Comparison of ENCODE assay signal across 27 mouse cellular contexts in genomic region chr2:26286391-26286790, GRCm38 (mm10). TPM values are rescaled to one million over a fixed set of nuclear protein-coding genes. Genes with fewer than 3 reads are reported as not detected.
DNase-seq lines count a peak whose midpoint lies in the region; ATAC-seq lines count a peak whose summit lies in the region.
"Had no signal": no experiment of that assay in that cellular context is flagged by ENCODE, and none has a peak within 500 bp of the region (broad histone marks: within the 10 kb centered on the region; RNA-seq: fewer than 3 reads in every experiment).

No protein-coding gene starts in this region.

- H3K36me3 ChIP-seq in hindbrain, embryonic 11.5 days (ENCODE audit: control insufficient read depth, insufficient read depth, low read length), result no peaks in the 10 kb centered on the region
- no peaks in the 10 kb centered on the region for H3K36me3 ChIP-seq in hindbrain, embryonic 13.5 days
- no peaks in the 10 kb centered on the region for H3K36me3 ChIP-seq in neural tube, embryonic 13.5 days
- H3K36me3 ChIP-seq: embryonic facial prominence, embryonic 10.5 days; embryonic facial prominence, embryonic 13.5 days; forebrain, embryonic 12.5 days; forebrain, embryonic 15.5 days; heart, embryonic 12.5 days; heart, embryonic 15.5 days; hindbrain, embryonic 12.5 days had no signal

- no peak overlapping the region for H3K4me3 ChIP-seq in hindbrain, embryonic 11.5 days (ENCODE audit: low read depth, low read length)
- no peak overlapping the region for H3K4me3 ChIP-seq in hindbrain, embryonic 13.5 days
- no peak overlapping the region for H3K4me3 ChIP-seq in neural tube, embryonic 13.5 days
- H3K4me3 ChIP-seq: embryonic facial prominence, embryonic 10.5 days; embryonic facial prominence, embryonic 13.5 days; erythroblast, embryonic 14.5 days; forebrain, embryonic 12.5 days; forebrain, embryonic 15.5 days; heart, embryonic 12.5 days; heart, embryonic 15.5 days; hindbrain, embryonic 12.5 days had no signal

- 0 out of 2 replicates have a peak, but pooled peaks cover 2% of the 10 kb centered on the region for H3K4me1 ChIP-seq in hindbrain, embryonic 11.5 days (replicated peaks; ENCODE audit: control insufficient read depth, insufficient read depth, low read length)
- peaks cover 11% of the 10 kb centered on the region for H3K4me1 ChIP-seq in hindbrain, embryonic 13.5 days (replicated peaks)
- H3K4me1 ChIP-seq in neural tube, embryonic 13.5 days (replicated peaks), result peaks cover 11% of the 10 kb centered on the region
- H3K4me1 ChIP-seq: forebrain, embryonic 12.5 days had no signal

- no peak overlapping the region for H3K27ac ChIP-seq in hindbrain, embryonic 11.5 days (ENCODE audit: low read depth, low read length)
- H3K27ac ChIP-seq in hindbrain, embryonic 13.5 days, result no peak overlapping the region
- no peak overlapping the region for H3K27ac ChIP-seq in neural tube, embryonic 13.5 days (replicated peaks)
- H3K27ac ChIP-seq: embryonic facial prominence, embryonic 10.5 days; embryonic facial prominence, embryonic 13.5 days; forebrain, embryonic 12.5 days; heart, embryonic 15.5 days; hindbrain, postnatal 0 days had no signal

- no peak overlapping the region for H3K4me2 ChIP-seq in hindbrain, embryonic 11.5 days (replicated peaks; ENCODE audit: low read depth, low read length)
- H3K4me2 ChIP-seq in hindbrain, embryonic 13.5 days, result no peak overlapping the region
- no peak overlapping the region for H3K4me2 ChIP-seq in neural tube, embryonic 13.5 days
- H3K4me2 ChIP-seq: embryonic facial prominence, embryonic 13.5 days; forebrain, embryonic 12.5 days; forebrain, embryonic 15.5 days; heart, embryonic 12.5 days; heart, embryonic 15.5 days; hindbrain, embryonic 12.5 days had no signal

- no peak overlapping the region for H3K9ac ChIP-seq in hindbrain, embryonic 11.5 days (ENCODE audit: low read depth, low read length)
- no peak overlapping the region for H3K9ac ChIP-seq in hindbrain, embryonic 13.5 days
- H3K9ac ChIP-seq in neural tube, embryonic 13.5 days, result no peak overlapping the region
- H3K9ac ChIP-seq: embryonic facial prominence, embryonic 13.5 days; forebrain, embryonic 12.5 days; heart, embryonic 12.5 days; heart, embryonic 15.5 days had no signal

- peak; percentile 66; the same call in 1 of the 2 replicates for ATAC-seq in hindbrain, embryonic 11.5 days (ENCODE audit: low FRiP score)
- ATAC-seq in hindbrain, embryonic 13.5 days (ENCODE audit: low FRiP score), result no peak
- peak; percentile 60; the same call in 1 of the 2 replicates for ATAC-seq in neural tube, embryonic 13.5 days (ENCODE audit: low read depth)
- ATAC-seq: forebrain, embryonic 15.5 days; inflammation-experienced regulatory T-cells, adult 6 months had no signal

- WGBS in hindbrain, embryonic 11.5 days, result 36% methylated on average over 7 of the region's 7 CpGs
- 24% methylated on average over 7 of the region's 7 CpGs for WGBS in hindbrain, embryonic 13.5 days
- 38% methylated on average over 7 of the region's 7 CpGs for WGBS in neural tube, embryonic 13.5 days

- peak; percentile 48 for DNase-seq in hindbrain, embryonic 11.5 days (ENCODE audit: low spot score)
- peak; percentile 66 for DNase-seq in embryo, embryonic 10.5 days (ENCODE audit: low spot score)
- peak; percentile 60 for DNase-seq in mesoderm, embryonic 11.5 days (ENCODE audit: low read depth, low spot score)
- no peak for DNase-seq in urinary bladder, postnatal 25 days (ENCODE audit: low spot score)
- DNase-seq in urinary bladder, postnatal 10 days (ENCODE audit: low spot score), result no peak
- no peak for DNase-seq in layer of hippocampus, adult 8-10 months (ENCODE audit: low spot score in 2 of 2)
- DNase-seq: B cell, adult 2 months; cerebellum, adult 11 months; cerebellum, adult 9-11 months; gastrocnemius, postnatal 25 days; heart, adult 18-20 months; heart, postnatal 36 days had no signal

- H3K9me3 ChIP-seq in hindbrain, embryonic 11.5 days (ENCODE audit: control insufficient read depth, low read length), result no peaks in the 10 kb centered on the region
- no peaks in the 10 kb centered on the region for H3K9me3 ChIP-seq in hindbrain, embryonic 13.5 days
- no peaks in the 10 kb centered on the region for H3K9me3 ChIP-seq in neural tube, embryonic 13.5 days
- H3K9me3 ChIP-seq: embryonic facial prominence, embryonic 10.5 days; embryonic facial prominence, embryonic 13.5 days; forebrain, embryonic 12.5 days; forebrain, embryonic 15.5 days; heart, embryonic 12.5 days; heart, embryonic 15.5 days; hindbrain, embryonic 12.5 days had no signal

- H3K27me3 ChIP-seq in hindbrain, embryonic 11.5 days (ENCODE audit: control insufficient read depth, insufficient read depth, low read length), result no peaks in the 10 kb centered on the region
- no peaks in the 10 kb centered on the region for H3K27me3 ChIP-seq in hindbrain, embryonic 13.5 days
- no peaks in the 10 kb centered on the region for H3K27me3 ChIP-seq in neural tube, embryonic 13.5 days
- H3K27me3 ChIP-seq: embryonic facial prominence, embryonic 13.5 days; forebrain, embryonic 12.5 days; forebrain, embryonic 15.5 days; heart, embryonic 15.5 days; hindbrain, embryonic 12.5 days had no signal

RNA-seq across cellular contexts. Expression of gene Ccdc187, which starts 8.0 kb away (rescaled TPM):
- 0.07 and 0.19 TPM in 2 replicates for polyA plus RNA-seq in hindbrain, embryonic 11.5 days (2014; fragmentation: Nextera tagmentation; extraction: Ambion mirVana)
- polyA plus RNA-seq in hindbrain, embryonic 13.5 days (2015; fragmentation: Nextera tagmentation; extraction: Ambion mirVana), result 0.18 and 0.23 TPM in 2 replicates
- 0.06 and 0.08 TPM in 2 replicates for polyA plus RNA-seq in neural tube, embryonic 13.5 days (2015; fragmentation: Nextera tagmentation; extraction: Ambion mirVana)
- total RNA-seq in layer of hippocampus, adult 8-10 months (2022), result 1 to 10 TPM in 3 of 4 experiments, under 1 TPM in 1; 0.47 to 1.9 (median 1.5) TPM
- total RNA-seq: common myeloid progenitor, adult 5-6 weeks; gastrocnemius, adult 8-10 months; MEL had no signal

RNA-seq across cellular contexts. Expression of gene Gpsm1, which starts 28.9 kb away (rescaled TPM):
- polyA plus RNA-seq in hindbrain, embryonic 11.5 days (2014; fragmentation: Nextera tagmentation; extraction: Ambion mirVana), result 46.9 and 48.5 TPM in 2 replicates
- 149 and 165 TPM in 2 replicates for polyA plus RNA-seq in hindbrain, embryonic 13.5 days (2015; fragmentation: Nextera tagmentation; extraction: Ambion mirVana)
- 109 and 114 TPM in 2 replicates for polyA plus RNA-seq in neural tube, embryonic 13.5 days (2015; fragmentation: Nextera tagmentation; extraction: Ambion mirVana)
- 10 to 100 TPM; 44.1 to 48.7 (median 45.6) TPM for total RNA-seq in layer of hippocampus, adult 8-10 months (2022)

RNA-seq across cellular contexts. Expression of gene Qsox2, which starts 49.1 kb away (rescaled TPM):
- 15.8 and 16.7 TPM in 2 replicates for polyA plus RNA-seq in hindbrain, embryonic 11.5 days (2014; fragmentation: Nextera tagmentation; extraction: Ambion mirVana)
- polyA plus RNA-seq in hindbrain, embryonic 13.5 days (2015; fragmentation: Nextera tagmentation; extraction: Ambion mirVana), result 13.2 and 13.9 TPM in 2 replicates
- 13.0 and 13.8 TPM in 2 replicates for polyA plus RNA-seq in neural tube, embryonic 13.5 days (2015; fragmentation: Nextera tagmentation; extraction: Ambion mirVana)
- 10 to 100 TPM; 22.9 to 26.5 (median 24.9) TPM for total RNA-seq in layer of hippocampus, adult 8-10 months (2022)

Comparison
In these comparisons a context has a peak if more than half of its experiments do, and no peak if none do; other contexts are left out.
1. DNase-seq: peak in hindbrain, embryonic 11.5 days (single experiment), embryo, embryonic 10.5 days (single experiment) and mesoderm, embryonic 11.5 days (single experiment); none in urinary bladder, postnatal 25 days (single experiment), urinary bladder, postnatal 10 days (single experiment) and layer of hippocampus, adult 8-10 months (0 of 2).